Mouse (Mus musculus): ENCODE measurements around the gene Cdan1. TPM values are rescaled to one million over a fixed set of nuclear protein-coding genes. Genes with fewer than 3 reads are reported as not detected.
A peak's percentile ranks its signal among the peaks of the same experiment; 100 is the strongest.
"Not testable (repeated sequence)": the region's sequence is repeated elsewhere in the genome, so short reads cannot be mapped to it uniquely, and the experiment has no call there.

Cdan1 gene
- polyA plus RNA-seq, 1 experiment from 2014 or later = 4.9 TPM

DNA sequence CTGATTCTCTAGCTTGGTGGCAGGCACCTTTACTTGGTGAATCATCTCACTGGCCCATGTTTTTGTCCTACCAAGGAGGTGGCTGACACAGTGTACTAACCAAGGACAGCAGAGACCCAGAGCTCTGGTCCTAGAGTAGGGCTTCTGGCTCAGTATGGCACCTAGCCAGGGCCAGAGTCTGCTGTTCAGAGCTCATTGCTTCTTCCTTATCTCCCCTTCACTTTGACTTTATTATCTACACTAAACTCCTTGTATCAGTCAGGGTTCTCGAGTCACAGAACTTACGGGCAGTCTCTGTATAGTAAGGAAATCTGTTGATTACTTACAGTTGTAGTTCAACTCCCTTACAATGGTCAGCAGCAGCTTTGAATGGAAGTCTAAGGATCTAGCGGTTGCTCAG is 139.0 kb downstream of the Cdan1 start:
- Histone ChIP-seq H3K9ac (no peak overlapping the region), H3K27ac (no peak overlapping the region), H3K4me3 (replicated peaks) (no peak overlapping the region), H3K4me1 (no peaks in the 10 kb centered on the region), H3K36me3 (peaks cover 17% of the 10 kb centered on the region), H3K4me2 (no peak overlapping the region), H3K27me3 (replicated peaks) (no peaks in the 10 kb centered on the region), H3K9me3 (no peaks in the 10 kb centered on the region)
- ATAC-seq (ENCODE audit: insufficient read depth, low FRiP score, low read depth) = no peak
- 81% methylated on average over 3 of the region's 3 CpGs for WGBS

DNA sequence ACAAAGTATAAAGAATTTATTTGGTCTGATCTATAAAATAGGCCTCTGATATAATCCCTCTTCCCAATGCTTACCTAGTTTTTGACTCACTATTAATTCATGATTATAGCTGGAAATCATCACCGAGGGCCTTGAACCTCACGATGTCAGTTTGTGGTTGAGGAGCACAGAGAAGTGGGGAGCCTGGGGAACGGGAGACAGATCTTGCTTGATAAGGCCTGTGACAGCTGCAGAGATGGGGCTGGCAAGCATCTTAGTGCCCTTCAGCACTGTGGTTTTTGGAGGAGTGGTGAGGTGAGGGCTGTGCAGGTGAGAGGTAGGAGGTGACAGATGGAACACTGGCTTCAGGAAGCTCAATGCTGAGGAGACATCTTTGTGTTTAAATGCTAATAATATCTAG is 139.8 kb downstream of the Cdan1 start:
- ATAC-seq (ENCODE audit: insufficient read depth, low FRiP score, low read depth) = no peak
- peaks cover 15% of the 10 kb centered on the region for H3K36me3 ChIP-seq
- no peaks in the 10 kb centered on the region for H3K27me3 ChIP-seq (replicated peaks)
- no peaks in the 10 kb centered on the region for H3K4me1 ChIP-seq
- H3K4me3 ChIP-seq (replicated peaks) = no peak overlapping the region
- no peaks in the 10 kb centered on the region for H3K9me3 ChIP-seq
- WGBS = 80% methylated on average over 3 of the region's 3 CpGs
- H3K9ac ChIP-seq = no peak overlapping the region
- H3K4me2 ChIP-seq = no peak overlapping the region
- no peak overlapping the region for H3K27ac ChIP-seq

DNA sequence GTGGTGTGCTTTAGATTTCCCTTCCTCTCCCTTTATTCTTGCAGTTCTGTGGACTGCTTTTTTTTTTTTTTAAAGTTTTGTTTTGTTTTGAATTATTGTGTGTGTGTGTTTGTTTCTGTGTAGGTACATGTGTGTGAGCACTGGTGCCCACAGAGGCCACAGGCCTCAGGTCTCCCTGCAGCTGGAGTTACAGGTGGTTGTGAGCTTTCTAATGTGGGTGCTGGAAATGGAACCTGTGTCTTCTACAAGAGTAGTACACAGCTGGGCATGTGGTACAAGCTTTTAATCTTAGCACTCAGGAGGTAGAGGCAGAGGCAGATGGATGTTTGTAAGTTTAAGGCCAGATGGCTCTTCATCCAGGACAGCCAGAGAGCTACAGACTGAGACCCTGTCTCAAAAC is 142.9 kb downstream of the Cdan1 start:
- no peak for ATAC-seq (ENCODE audit: insufficient read depth, low FRiP score, low read depth)
- Histone ChIP-seq H3K9me3 (no peaks in the 10 kb centered on the region), H3K27me3 (replicated peaks) (no peaks in the 10 kb centered on the region), H3K4me3 (replicated peaks) (no peak overlapping the region), H3K9ac (no peak overlapping the region), H3K4me1 (no peaks in the 10 kb centered on the region), H3K27ac (no peak overlapping the region), H3K4me2 (no peak overlapping the region), H3K36me3 (peaks cover 7% of the 10 kb centered on the region; the same call in 1 of the 2 replicates)

DNA sequence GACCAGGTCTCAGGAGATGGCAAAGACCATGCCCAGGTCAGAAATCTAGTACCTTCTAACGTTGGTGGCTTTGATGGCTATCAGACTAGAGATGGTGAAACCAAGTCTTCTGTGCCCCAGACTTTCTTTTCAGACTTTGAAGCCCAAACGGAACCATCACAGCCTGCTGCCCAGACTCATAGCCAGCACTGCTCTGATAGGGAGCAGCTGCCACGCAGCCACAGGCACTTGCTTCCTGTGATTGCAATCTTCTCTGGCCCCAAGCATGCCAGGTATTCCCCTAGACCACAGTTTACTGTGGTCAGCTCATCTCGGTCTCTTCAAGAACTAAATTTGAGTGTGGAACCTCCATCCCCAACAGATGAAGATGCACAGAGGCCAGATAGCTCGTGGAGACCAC is 147.3 kb downstream of the Cdan1 start:
- Histone ChIP-seq H3K27ac (no peak overlapping the region), H3K27me3 (replicated peaks) (no peaks in the 10 kb centered on the region), H3K4me1 (no peaks in the 10 kb centered on the region), H3K4me2 (no peak overlapping the region), H3K4me3 (replicated peaks) (no peak overlapping the region), H3K36me3 (peaks cover 11% of the 10 kb centered on the region; the same call in 1 of the 2 replicates), H3K9me3 (no peaks in the 10 kb centered on the region), H3K9ac (no peak overlapping the region)
- no peak for ATAC-seq (ENCODE audit: insufficient read depth, low FRiP score, low read depth)
- 71% methylated on average over 5 of the region's 5 CpGs for WGBS

DNA sequence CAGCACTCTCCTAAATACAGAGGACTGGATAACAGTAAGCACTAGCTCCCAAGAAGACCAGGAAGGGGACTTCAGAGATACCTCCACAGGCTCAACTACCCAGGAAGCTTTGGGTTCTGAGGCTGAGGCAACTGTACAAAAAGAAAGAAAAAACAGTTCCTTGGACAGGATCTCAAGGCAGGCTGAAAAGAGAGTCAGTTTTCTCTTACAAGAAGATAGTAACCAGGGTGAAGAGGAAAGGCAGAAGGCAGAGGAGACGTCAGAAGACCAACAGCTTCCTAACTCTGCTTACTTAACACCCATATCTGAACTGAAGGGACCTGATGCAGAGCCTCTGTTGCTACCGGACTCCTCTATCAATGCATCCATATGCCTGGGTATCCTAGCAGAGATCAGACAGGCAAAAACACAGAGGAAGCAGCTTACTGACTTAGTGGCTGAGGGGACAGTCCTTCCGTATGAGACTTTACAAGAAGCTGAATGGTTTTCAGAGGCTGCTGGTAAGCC is 149.5 kb downstream of the Cdan1 start:
- H3K4me1 ChIP-seq = no peaks in the 10 kb centered on the region
- H3K9ac ChIP-seq = no peak overlapping the region
- no peak overlapping the region for H3K4me2 ChIP-seq
- H3K36me3 ChIP-seq = peaks cover 11% of the 10 kb centered on the region; the same call in 1 of the 2 replicates
- H3K27ac ChIP-seq = no peak overlapping the region
- WGBS = 85% methylated on average over 3 of the region's 3 CpGs
- no peaks in the 10 kb centered on the region for H3K27me3 ChIP-seq (replicated peaks)
- no peak overlapping the region for H3K4me3 ChIP-seq (replicated peaks)
- no peaks in the 10 kb centered on the region for H3K9me3 ChIP-seq
- ATAC-seq (ENCODE audit: insufficient read depth, low FRiP score, low read depth) = no peak

DNA sequence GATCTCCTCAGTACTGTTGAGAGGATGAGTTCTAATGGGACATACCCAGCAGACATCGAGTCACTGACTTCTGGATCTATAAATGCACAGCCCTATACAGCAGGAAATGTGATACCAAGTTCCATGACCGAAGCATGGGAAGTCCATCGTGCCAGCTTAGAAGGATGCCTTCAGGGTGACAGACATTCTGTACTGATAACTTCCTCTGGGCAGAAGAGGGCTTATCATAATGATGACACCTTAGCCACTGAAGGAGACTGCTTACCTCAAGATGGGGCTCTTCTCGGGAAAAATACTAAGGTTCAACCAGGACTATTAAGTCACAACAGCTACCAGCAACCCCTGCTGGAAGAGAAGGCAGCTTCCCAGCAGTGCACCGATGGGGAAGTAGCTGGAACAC is 152.2 kb downstream of the Cdan1 start:
- 76% methylated on average over 5 of the region's 5 CpGs for WGBS
- ATAC-seq (ENCODE audit: insufficient read depth, low FRiP score, low read depth) = peak; percentile 53; the same call in 1 of the 2 replicates
- peaks cover 13% of the 10 kb centered on the region; the same call in 1 of the 2 replicates for H3K36me3 ChIP-seq
- H3K27ac ChIP-seq = no peak overlapping the region
- H3K4me2 ChIP-seq = no peak overlapping the region
- H3K4me1 ChIP-seq = no peaks in the 10 kb centered on the region
- H3K9me3 ChIP-seq = no peaks in the 10 kb centered on the region
- no peak overlapping the region for H3K9ac ChIP-seq
- H3K4me3 ChIP-seq (replicated peaks) = no peak overlapping the region
- H3K27me3 ChIP-seq (replicated peaks) = no peaks in the 10 kb centered on the region

DNA sequence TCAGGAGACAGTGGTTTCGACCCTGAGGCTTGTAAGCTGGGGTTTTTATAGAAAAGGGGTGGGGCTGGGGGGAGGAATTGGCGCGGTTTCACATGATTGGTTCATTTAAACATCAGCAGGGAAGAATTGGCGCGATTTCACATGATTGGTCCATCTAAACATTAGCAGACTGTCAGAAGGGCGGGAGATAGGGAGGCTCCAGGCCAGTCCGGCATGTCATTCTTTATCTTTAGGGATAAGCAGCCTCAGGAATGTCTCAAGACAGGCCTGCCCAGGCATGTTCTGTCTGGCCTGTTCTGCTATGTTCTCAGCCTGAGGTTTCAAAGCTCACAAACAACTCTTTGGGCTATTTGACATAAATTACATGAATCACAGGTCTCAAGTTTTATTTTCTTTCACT is 168.8 kb downstream of the Cdan1 start:
- WGBS = 77% methylated on average over 7 of the region's 7 CpGs
- not testable (repeated sequence) for H3K9me3 ChIP-seq; H3K4me1 ChIP-seq; H3K27me3 ChIP-seq (replicated peaks); H3K36me3 ChIP-seq; H3K4me2 ChIP-seq; H3K27ac ChIP-seq; H3K4me3 ChIP-seq (replicated peaks); H3K9ac ChIP-seq; ATAC-seq (ENCODE audit: insufficient read depth, low FRiP score, low read depth)

DNA sequence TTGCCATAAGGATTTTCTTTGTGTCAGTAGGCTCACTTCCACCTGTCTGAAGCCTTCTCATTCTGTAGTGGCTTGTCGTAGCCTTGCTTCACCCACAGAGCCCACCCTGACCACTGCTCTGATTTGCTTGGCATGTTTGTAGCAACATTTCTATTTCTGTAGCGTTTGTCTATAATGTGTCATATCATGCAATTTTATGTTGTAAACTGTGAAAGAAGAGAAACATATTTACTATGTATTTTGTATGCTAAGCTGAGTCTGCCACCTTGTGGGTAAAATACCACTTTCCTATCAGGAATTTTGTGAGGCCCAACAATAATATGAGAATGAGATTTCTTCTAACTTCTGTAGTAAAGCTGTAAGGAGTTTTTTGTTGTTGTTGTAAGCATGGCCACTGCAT is 179.7 kb downstream of the Cdan1 start:
- Histone ChIP-seq H3K36me3 (no peaks in the 10 kb centered on the region), H3K27ac (no peak overlapping the region), H3K4me1 (no peaks in the 10 kb centered on the region), H3K4me2 (no peak overlapping the region), H3K4me3 (replicated peaks) (no peak overlapping the region), H3K9ac (no peak overlapping the region), H3K9me3 (no peaks in the 10 kb centered on the region), H3K27me3 (replicated peaks) (no peaks in the 10 kb centered on the region)
- WGBS = 64% methylated on average over 2 of the region's 2 CpGs
- ATAC-seq (ENCODE audit: insufficient read depth, low FRiP score, low read depth) = no peak

DNA sequence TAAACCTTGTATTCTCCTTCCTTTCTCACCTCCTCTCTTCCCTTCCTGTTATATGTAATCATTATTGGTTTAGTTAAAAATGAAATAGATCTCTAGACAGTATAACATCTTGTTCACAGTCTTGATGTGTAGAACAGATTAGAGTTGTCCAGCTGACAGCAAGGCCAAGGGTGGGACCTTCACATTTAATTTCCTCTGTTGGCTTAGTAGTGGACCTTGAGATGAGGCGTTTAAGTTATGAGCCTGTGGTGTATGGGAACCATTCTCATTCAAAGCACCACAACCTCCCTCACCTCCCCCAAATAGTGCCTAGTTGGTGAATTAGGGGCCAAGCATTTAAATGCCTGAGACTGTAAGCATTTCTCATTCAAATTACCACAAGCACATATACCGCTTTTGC is 182.5 kb downstream of the Cdan1 start:
- 86% methylated on average over 2 of the region's 2 CpGs for WGBS
- no peaks in the 10 kb centered on the region for H3K4me1 ChIP-seq
- H3K4me2 ChIP-seq = no peak overlapping the region
- H3K4me3 ChIP-seq (replicated peaks) = no peak overlapping the region
- no peak overlapping the region for H3K9ac ChIP-seq
- no peaks in the 10 kb centered on the region for H3K27me3 ChIP-seq (replicated peaks)
- no peaks in the 10 kb centered on the region for H3K36me3 ChIP-seq
- ATAC-seq (ENCODE audit: insufficient read depth, low FRiP score, low read depth) = no peak
- no peaks in the 10 kb centered on the region for H3K9me3 ChIP-seq
- H3K27ac ChIP-seq = no peak overlapping the region

Other genes with a start within 250 kb of the Cdan1 start
- 21.7 and 23.0 TPM in 2 replicates for gene Haus2, start 240.7 kb downstream of the Cdan1 start, polyA plus RNA-seq (2015; fragmentation: Nextera tagmentation; extraction: Ambion mirVana)
- gene Lrrc57, start 240.6 kb downstream of the Cdan1 start, polyA plus RNA-seq (2015; fragmentation: Nextera tagmentation; extraction: Ambion mirVana) = 17.8 and 19.9 TPM in 2 replicates
- gene Stard9, start 221.0 kb downstream of the Cdan1 start, polyA plus RNA-seq (2015; fragmentation: Nextera tagmentation; extraction: Ambion mirVana) = 4.3 and 4.4 TPM in 2 replicates
- 2.9 TPM in 2 replicates for gene Ttbk2, start 476 bp upstream of the Cdan1 start, polyA plus RNA-seq (2015; fragmentation: Nextera tagmentation; extraction: Ambion mirVana)
- 21.5 and 22.9 TPM in 2 replicates for gene Ubr1, start 120.6 kb upstream of the Cdan1 start, polyA plus RNA-seq (2015; fragmentation: Nextera tagmentation; extraction: Ambion mirVana)
- 3.5 and 4.9 TPM in 2 replicates for gene Tmem62, start 126.9 kb upstream of the Cdan1 start, polyA plus RNA-seq (2015; fragmentation: Nextera tagmentation; extraction: Ambion mirVana)
- gene Ccndbp1, start 158.3 kb upstream of the Cdan1 start, polyA plus RNA-seq (2015; fragmentation: Nextera tagmentation; extraction: Ambion mirVana) = 33.6 and 35.0 TPM in 2 replicates
- 6.0 and 12.2 TPM in 2 replicates for gene Epb42, start 186.9 kb upstream of the Cdan1 start, polyA plus RNA-seq (2015; fragmentation: Nextera tagmentation; extraction: Ambion mirVana)
- gene Tgm5, start 235.7 kb upstream of the Cdan1 start, polyA plus RNA-seq (2015; fragmentation: Nextera tagmentation; extraction: Ambion mirVana) = 0.17 and 0.31 TPM in 2 replicates